Mouse (Mus musculus) CD4-positive naive resting alpha-beta T cell, adult 57 days (primary cell): Measurements from ENCODE around the gene Olfr1532-ps1. TPM values are rescaled to one million over a fixed set of nuclear protein-coding genes. Genes with fewer than 3 reads are reported as not detected.

Experiments
- total RNA-seq: library from RNA; stranded (reverse); gene quantifications from one replicate; pipeline ENCODE4 v1.2.4, GENCODE M21; 2023

The Olfr1532-ps1 gene
- total RNA-seq = not detected

GRCm38 (mm10) chr7:106907676-106908075 is at the start of gene Olfr1532-ps1:
Olfr1532-ps1 (plus strand) TSS chr7:106908001.

GRCm38 (mm10) chr7:106862885-106863284 is 44.9 kb upstream of the Olfr1532-ps1 start, which contains the start of gene Olfr704:
Olfr704 (plus strand) TSS chr7:106863185.

GRCm38 (mm10) chr7:106876791-106877190 is 31.0 kb upstream of the Olfr1532-ps1 start, which contains the start of gene Olfr705:
Olfr705 (minus strand) TSS chr7:106876891.

GRCm38 (mm10) chr7:106888062-106888461 is 19.7 kb upstream of the Olfr1532-ps1 start, which contains the start of gene Olfr706:
Olfr706 (minus strand) TSS chr7:106888162.

GRCm38 (mm10) chr7:106901141-106901540 is 6.7 kb upstream of the Olfr1532-ps1 start, which contains the start of gene Olfr707:
Olfr707 (minus strand) TSS chr7:106901241.

GRCm38 (mm10) chr7:106932119-106932518 is 24.3 kb downstream of the Olfr1532-ps1 start, which contains the start of gene Olfr709-ps1:
Olfr709-ps1 (minus strand) TSS chr7:106932219.

GRCm38 (mm10) chr7:106948212-106948611 is 40.4 kb downstream of the Olfr1532-ps1 start, which contains the start of gene Olfr710:
Olfr710 (minus strand) TSS chr7:106948312.

GRCm38 (mm10) chr7:106963837-106964236 is 56.0 kb downstream of the Olfr1532-ps1 start, which contains the start of gene Olfr6:
Olfr6 (minus strand) TSS chr7:106963937.

Other genes with a start within 250 kb of the Olfr1532-ps1 start
- gene Olfr693, start 227.4 kb upstream of the Olfr1532-ps1 start, total RNA-seq = not detected
- gene Olfr694, start 216.2 kb upstream of the Olfr1532-ps1 start, total RNA-seq = not detected
- not detected for gene Olfr695, start 191.6 kb upstream of the Olfr1532-ps1 start, total RNA-seq
- gene Olfr697, start 165.6 kb upstream of the Olfr1532-ps1 start, total RNA-seq = not detected
- not detected for gene Olfr698, start 152.6 kb upstream of the Olfr1532-ps1 start, total RNA-seq
- gene Olfr699, start 114.8 kb upstream of the Olfr1532-ps1 start, total RNA-seq = not detected
- gene Olfr700, start 99.2 kb upstream of the Olfr1532-ps1 start, total RNA-seq = not detected
- gene Olfr701, start 93.9 kb upstream of the Olfr1532-ps1 start, total RNA-seq = not detected
- gene Olfr702, start 74.1 kb upstream of the Olfr1532-ps1 start, total RNA-seq = not detected
- not detected for gene Olfr703, start 64.6 kb upstream of the Olfr1532-ps1 start, total RNA-seq
- not detected for gene Olfr704, start 44.8 kb upstream of the Olfr1532-ps1 start, total RNA-seq
- gene Olfr705, start 31.1 kb upstream of the Olfr1532-ps1 start, total RNA-seq = not detected
- gene Olfr706, start 19.8 kb upstream of the Olfr1532-ps1 start, total RNA-seq = not detected
- gene Olfr707, start 6.8 kb upstream of the Olfr1532-ps1 start, total RNA-seq = not detected
- 0.33 TPM for gene Olfr709-ps1, start 24.2 kb downstream of the Olfr1532-ps1 start, total RNA-seq
- gene Olfr710, start 40.3 kb downstream of the Olfr1532-ps1 start, total RNA-seq = not detected
- gene Olfr6, start 55.9 kb downstream of the Olfr1532-ps1 start, total RNA-seq = not detected
- not detected for gene Olfr711, start 67.5 kb downstream of the Olfr1532-ps1 start, total RNA-seq
- not detected for gene Olfr2, start 98.1 kb downstream of the Olfr1532-ps1 start, total RNA-seq
- gene Olfr713, start 123.2 kb downstream of the Olfr1532-ps1 start, total RNA-seq = not detected
- not detected for gene Olfr714, start 163.0 kb downstream of the Olfr1532-ps1 start, total RNA-seq
- not detected for gene Olfr17, start 185.2 kb downstream of the Olfr1532-ps1 start, total RNA-seq
- not detected for gene Olfr715b, start 202.4 kb downstream of the Olfr1532-ps1 start, total RNA-seq
- gene Olfr715, start 223.1 kb downstream of the Olfr1532-ps1 start, total RNA-seq = not detected
- gene Olfr716, start 230.3 kb downstream of the Olfr1532-ps1 start, total RNA-seq = not detected